Mouse (Mus musculus): ENCODE measurements around the gene Chchd3. TPM values are rescaled to one million over a fixed set of nuclear protein-coding genes. Genes with fewer than 3 reads are reported as not detected.

Gene Chchd3
- total and polyA plus RNA-seq, 2 experiments from 2014 or later = 66.6 to 131 TPM

- DNase-seq (ENCODE audit: low spot score) = no peak
- ATAC-seq = no peak
Observed at GRCm38 (mm10) chr6:32786196-32786595, 273.9 kb downstream of the Chchd3 start.

GRCm38 (mm10) chr6:32783102-32783501 lies 277.0 kb downstream of the Chchd3 start:
- no peaks in the 10 kb centered on the region for H3K4me1 ChIP-seq (ENCODE audit: insufficient read depth, low read length)
- no peak overlapping the region for H3K27ac ChIP-seq
- DNase-seq (ENCODE audit: low spot score) (no peak), ATAC-seq (no peak)
- WGBS = 89% methylated on average over 4 of the region's 4 CpGs
- H3K4me3 ChIP-seq (ENCODE audit: low read length) = no peak overlapping the region
- TF ChIP-seq CTCF (IDR thresholded peaks at IDR 0.05; ENCODE audit: low read depth) = no peak
- H3K9me3 ChIP-seq (ENCODE audit: low read length) = no peaks in the 10 kb centered on the region
- no peaks in the 10 kb centered on the region for H3K36me3 ChIP-seq (ENCODE audit: insufficient read depth, low read length)
- H3K27me3 ChIP-seq (ENCODE audit: insufficient read depth, low read length) = no peaks in the 10 kb centered on the region
- no peak overlapping the region for H3K9ac ChIP-seq (replicated peaks; ENCODE audit: low read length)
- no peak overlapping the region for H3K4me2 ChIP-seq (ENCODE audit: low read depth, low read length)

More at GRCm38 (mm10) chr6:32786196-32786595, 273.9 kb downstream of the Chchd3 start:
- Histone ChIP-seq H3K36me3 (ENCODE audit: insufficient read depth, low read length) (0 out of 2 replicates have a peak, but pooled peaks cover 2% of the 10 kb centered on the region), H3K9me3 (ENCODE audit: low read length) (no peaks in the 10 kb centered on the region), H3K9ac (replicated peaks; ENCODE audit: low read length) (no peak overlapping the region), H3K27me3 (ENCODE audit: insufficient read depth, low read length) (no peaks in the 10 kb centered on the region), H3K4me1 (ENCODE audit: insufficient read depth, low read length) (no peaks in the 10 kb centered on the region), H3K27ac (no peak overlapping the region), H3K4me3 (ENCODE audit: low read length) (no peak overlapping the region), H3K4me2 (ENCODE audit: low read depth, low read length) (no peak overlapping the region)
- WGBS = 94% methylated on average over 5 of the region's 5 CpGs
- TF ChIP-seq CTCF (IDR thresholded peaks at IDR 0.05; ENCODE audit: low read depth) = no peak

- H3K4me2 ChIP-seq (ENCODE audit: low read depth, low read length) = peak overlapping the region; percentile 30
- no peak for ATAC-seq
Observed at GRCm38 (mm10) chr6:32780602-32781001, 279.5 kb downstream of the Chchd3 start.

GRCm38 (mm10) chr6:32776384-32776783 lies 283.7 kb downstream of the Chchd3 start:
- Histone ChIP-seq H3K4me1 (ENCODE audit: insufficient read depth, low read length) (no peaks in the 10 kb centered on the region), H3K9ac (replicated peaks; ENCODE audit: low read length) (no peak overlapping the region), H3K36me3 (ENCODE audit: insufficient read depth, low read length) (no peaks in the 10 kb centered on the region), H3K9me3 (ENCODE audit: low read length) (no peaks in the 10 kb centered on the region), H3K27me3 (ENCODE audit: insufficient read depth, low read length) (no peaks in the 10 kb centered on the region), H3K27ac (no peak overlapping the region), H3K4me3 (ENCODE audit: low read length) (no peak overlapping the region), H3K4me2 (ENCODE audit: low read depth, low read length) (no peak overlapping the region)
- no peak for TF ChIP-seq CTCF (IDR thresholded peaks at IDR 0.05; ENCODE audit: low read depth)
- WGBS = 58% methylated on average over 11 of the region's 11 CpGs
- ATAC-seq (no peak), DNase-seq (ENCODE audit: low spot score) (no peak)

More at GRCm38 (mm10) chr6:32780602-32781001, 279.5 kb downstream of the Chchd3 start:
- Histone ChIP-seq H3K9me3 (ENCODE audit: low read length) (no peaks in the 10 kb centered on the region), H3K4me3 (ENCODE audit: low read length) (no peak overlapping the region), H3K27ac (no peak overlapping the region; the same call in 1 of the 2 replicates), H3K27me3 (ENCODE audit: insufficient read depth, low read length) (no peaks in the 10 kb centered on the region), H3K36me3 (ENCODE audit: insufficient read depth, low read length) (no peaks in the 10 kb centered on the region), H3K4me1 (ENCODE audit: insufficient read depth, low read length) (no peaks in the 10 kb centered on the region), H3K9ac (replicated peaks; ENCODE audit: low read length) (no peak overlapping the region)
- no peak for TF ChIP-seq CTCF (IDR thresholded peaks at IDR 0.05; ENCODE audit: low read depth)
- peak; percentile 24 for DNase-seq (ENCODE audit: low spot score)
- WGBS = 18% methylated on average over 11 of the region's 11 CpGs

GRCm38 (mm10) chr6:32754524-32754923 lies 305.5 kb downstream of the Chchd3 start:
- WGBS = 86% methylated on average over 10 of the region's 10 CpGs
- no peak for ATAC-seq

GRCm38 (mm10) chr6:32749821-32750220 lies 310.2 kb downstream of the Chchd3 start:
- ATAC-seq (no peak), DNase-seq (ENCODE audit: low spot score) (peak; percentile 33)
- Histone ChIP-seq H3K36me3 (ENCODE audit: insufficient read depth, low read length) (no peaks in the 10 kb centered on the region), H3K9me3 (ENCODE audit: low read length) (peaks cover 3% of the 10 kb centered on the region; the same call in 1 of the 2 replicates), H3K4me1 (ENCODE audit: insufficient read depth, low read length) (no peaks in the 10 kb centered on the region), H3K27me3 (ENCODE audit: insufficient read depth, low read length) (no peaks in the 10 kb centered on the region), H3K9ac (replicated peaks; ENCODE audit: low read length) (no peak overlapping the region), H3K4me2 (ENCODE audit: low read depth, low read length) (no peak overlapping the region), H3K27ac (no peak overlapping the region), H3K4me3 (ENCODE audit: low read length) (no peak overlapping the region)
- peak; percentile 53 for TF ChIP-seq CTCF (IDR thresholded peaks at IDR 0.05; ENCODE audit: low read depth)
- WGBS = 100% methylated on average over 1 of the region's 1 CpGs

More at GRCm38 (mm10) chr6:32754524-32754923, 305.5 kb downstream of the Chchd3 start:
- Histone ChIP-seq H3K27me3 (ENCODE audit: insufficient read depth, low read length) (no peaks in the 10 kb centered on the region), H3K36me3 (ENCODE audit: insufficient read depth, low read length) (no peaks in the 10 kb centered on the region), H3K27ac (no peak overlapping the region), H3K4me3 (ENCODE audit: low read length) (no peak overlapping the region), H3K4me1 (ENCODE audit: insufficient read depth, low read length) (no peaks in the 10 kb centered on the region), H3K4me2 (ENCODE audit: low read depth, low read length) (no peak overlapping the region), H3K9ac (replicated peaks; ENCODE audit: low read length) (no peak overlapping the region), H3K9me3 (ENCODE audit: low read length) (peaks cover 3% of the 10 kb centered on the region; the same call in 1 of the 2 replicates)
- no peak for DNase-seq (ENCODE audit: low spot score)
- TF ChIP-seq CTCF (IDR thresholded peaks at IDR 0.05; ENCODE audit: low read depth) = no peak

- H3K4me3 ChIP-seq (ENCODE audit: low read length) = no peak overlapping the region
- DNase-seq (ENCODE audit: low spot score) (no peak), ATAC-seq (no peak)
- no peak for TF ChIP-seq CTCF (IDR thresholded peaks at IDR 0.05; ENCODE audit: low read depth)
- no peak overlapping the region for H3K9ac ChIP-seq (replicated peaks; ENCODE audit: low read length)
- H3K4me1 ChIP-seq (ENCODE audit: insufficient read depth, low read length) = no peaks in the 10 kb centered on the region
- peaks cover 3% of the 10 kb centered on the region; the same call in 1 of the 2 replicates for H3K9me3 ChIP-seq (ENCODE audit: low read length)
- H3K27ac ChIP-seq = no peak overlapping the region
- WGBS = 60% methylated on average over 6 of the region's 6 CpGs
- no peak overlapping the region for H3K4me2 ChIP-seq (ENCODE audit: low read depth, low read length)
- H3K36me3 ChIP-seq (ENCODE audit: insufficient read depth, low read length) = no peaks in the 10 kb centered on the region
- no peaks in the 10 kb centered on the region for H3K27me3 ChIP-seq (ENCODE audit: insufficient read depth, low read length)
Observed at GRCm38 (mm10) chr6:32748777-32749176, 311.3 kb downstream of the Chchd3 start.
